Mouse (Mus musculus) kidney, adult 2 months (tissue): ENCODE data around the gene Ikbke.

ENCODE experiments used
- CTCF ChIP-seq: fragments of 200-500 bp; conservative IDR thresholded peaks from 2 replicates; pipeline ENCODE4 v1.5.1; 2011; ENCODE audit warnings: low read depth, mild to moderate bottlenecking, control low read depth, low read length, moderate library complexity, mixed read lengths; ENCODE audit not compliant: insufficient read depth, insufficient read length
- POLR2A ChIP-seq: fragments of 200-500 bp; IDR thresholded peaks from one replicate; pipeline ENCODE4 v1.6.1; 2011; ENCODE audit warnings: low read depth, low read length, control low read depth

- TF ChIP-seq POLR2A (no peak), CTCF (peak; percentile 60)
These were observed 33.5 kb downstream of the Ikbke start for GRCm38 (mm10) chr1:131245926-131246325.
